Mouse (Mus musculus) embryonic facial prominence, embryonic 15.5 days (tissue): ENCODE results near the gene Limk2. TPM values are rescaled to one million over a fixed set of nuclear protein-coding genes. Genes with fewer than 3 reads are reported as not detected.

ENCODE experiments used
- ATAC-seq: fragments of 200-750 bp; cut with Nextera tagmentation; 2 replicates; pipeline ENCODE4 v1.8.0; 2017; ENCODE audit warnings: low read depth, moderate TSS enrichment; ENCODE audit not compliant: insufficient number of reproducible peaks, low FRiP score, low TSS enrichment
- H3K27ac ChIP-seq: fragments of 300-500 bp; sonication (generic); replicated peaks from 2 replicates; pipeline ENCODE4 v1.5.1; 2015; ENCODE audit warnings: mild to moderate bottlenecking, inconsistent platforms
- H3K27me3 ChIP-seq: fragments of 300-500 bp; sonication (generic); 2 replicates; pipeline ENCODE4 v1.6.1; 2015; ENCODE audit warnings: inconsistent platforms
- H3K36me3 ChIP-seq: fragments of 300-500 bp; sonication (generic); 2 replicates; pipeline ENCODE4 v1.6.1; 2015; ENCODE audit warnings: mild to moderate bottlenecking, inconsistent platforms
- H3K4me1 ChIP-seq: fragments of 300-500 bp; sonication (generic); 2 replicates; pipeline ENCODE4 v1.6.1; 2015; ENCODE audit warnings: inconsistent platforms
- H3K4me2 ChIP-seq: fragments of 300-500 bp; sonication (generic); replicated peaks from 2 replicates; pipeline ENCODE4 v1.6.1; 2015; ENCODE audit warnings: mild to moderate bottlenecking, inconsistent platforms
- H3K4me3 ChIP-seq: fragments of 300-500 bp; sonication (generic); replicated peaks from 2 replicates; pipeline ENCODE4 v1.5.1; 2015; ENCODE audit warnings: mild to moderate bottlenecking, inconsistent platforms
- H3K9ac ChIP-seq: fragments of 300-500 bp; sonication (generic); 2 replicates; pipeline ENCODE4 v1.6.1; 2015; ENCODE audit warnings: inconsistent platforms
- H3K9me3 ChIP-seq: fragments of 300-500 bp; sonication (generic); replicated peaks from 2 replicates; pipeline ENCODE4 v1.6.1; 2016; ENCODE audit warnings: inconsistent platforms
- WGBS: fragments of 180-500 bp; shearing (Covaris S2); methylation state at CpG from one replicate; pipeline ENCODE4 v1.1.7; 2015; 5-methylcytosine and 5-hydroxymethylcytosine counted together
- polyA plus RNA-seq: library from polyadenylated mRNA; unstranded; fragments of >200 nt; fragmentation: Nextera tagmentation; extraction: Ambion mirVana; gene quantifications from 2 replicates; pipeline ENCODE4 v1.2.1, GENCODE M21; 2015

The Limk2 gene
- polyA plus RNA-seq, 1 experiment from 2014 or later, result 103 TPM

- Histone ChIP-seq H3K27me3 (no peaks in the 10 kb centered on the region), H3K9ac (peak overlapping the region; percentile 45), H3K4me2 (peak overlapping the region; percentile 91), H3K9me3 (no peaks in the 10 kb centered on the region), H3K4me3 (peak overlapping the region; percentile 64), H3K27ac (peak overlapping the region; percentile 85), H3K36me3 (no peaks in the 10 kb centered on the region), H3K4me1 (peaks cover 63% of the 10 kb centered on the region)
- 1% methylated on average over 27 of the region's 27 CpGs for WGBS
- peak; percentile 91 for ATAC-seq
These were observed 37.9 kb downstream of the Limk2 start for GRCm38 (mm10) chr11:3370928-3371598.

DNA sequence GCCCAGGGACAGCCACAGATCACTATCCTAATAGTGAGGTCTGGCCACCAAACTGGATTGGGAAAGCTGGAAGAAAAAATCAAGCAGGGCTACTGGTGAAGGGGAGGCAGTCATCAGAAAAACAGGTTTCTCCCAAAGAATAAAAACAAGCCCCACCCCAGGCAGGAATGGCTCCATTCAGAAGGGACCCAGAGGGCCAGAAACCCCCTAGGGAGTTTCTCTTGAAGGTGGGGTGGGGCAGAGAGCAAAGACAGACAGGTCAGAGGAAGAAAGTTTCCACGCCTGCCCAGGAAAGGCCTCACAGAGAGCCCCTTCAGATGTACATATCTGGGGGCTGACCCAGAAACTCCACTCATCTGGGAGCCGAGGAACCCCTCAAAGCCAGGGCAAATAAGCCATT is 38.8 kb downstream of the Limk2 start:
- 61% methylated on average over 2 of the region's 2 CpGs for WGBS
- Histone ChIP-seq H3K4me1 (peaks cover 65% of the 10 kb centered on the region), H3K4me2 (peak overlapping the region; percentile 91), H3K4me3 (peak overlapping the region; percentile 64), H3K27me3 (no peaks in the 10 kb centered on the region), H3K27ac (peak overlapping the region; percentile 85), H3K36me3 (no peaks in the 10 kb centered on the region), H3K9me3 (no peaks in the 10 kb centered on the region), H3K9ac (0 out of 2 replicates have a peak overlapping the region, but pooled peaks have one; percentile 6)
- ATAC-seq, result no peak

DNA sequence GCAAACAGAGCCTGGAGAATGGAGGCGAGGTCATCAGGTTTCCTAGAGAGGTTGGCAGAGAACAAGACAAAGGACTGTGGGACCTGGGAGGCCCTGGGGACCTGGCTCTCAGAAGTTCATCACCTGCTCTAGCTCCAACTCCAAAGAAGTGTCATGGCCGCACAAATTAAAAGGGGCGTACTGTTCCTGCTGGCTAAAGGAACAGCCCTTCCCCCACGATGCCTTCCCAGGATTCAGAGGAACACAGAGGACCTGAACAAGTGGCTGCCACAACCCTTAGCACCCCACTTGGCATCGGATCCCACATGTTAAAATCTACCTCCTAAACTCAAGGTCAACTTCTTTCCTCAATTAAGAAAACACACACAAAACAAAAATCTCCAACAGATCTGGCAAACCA is 39.5 kb downstream of the Limk2 start:
- Histone ChIP-seq H3K4me1 (peaks cover 58% of the 10 kb centered on the region), H3K27me3 (no peaks in the 10 kb centered on the region), H3K36me3 (no peaks in the 10 kb centered on the region), H3K4me2 (peak overlapping the region; percentile 91), H3K27ac (peak overlapping the region; percentile 85), H3K9me3 (no peaks in the 10 kb centered on the region), H3K4me3 (peak overlapping the region; percentile 64), H3K9ac (no peak overlapping the region; the same call in 1 of the 2 replicates)
- ATAC-seq, result no peak
- 76% methylated on average over 5 of the region's 5 CpGs for WGBS

DNA sequence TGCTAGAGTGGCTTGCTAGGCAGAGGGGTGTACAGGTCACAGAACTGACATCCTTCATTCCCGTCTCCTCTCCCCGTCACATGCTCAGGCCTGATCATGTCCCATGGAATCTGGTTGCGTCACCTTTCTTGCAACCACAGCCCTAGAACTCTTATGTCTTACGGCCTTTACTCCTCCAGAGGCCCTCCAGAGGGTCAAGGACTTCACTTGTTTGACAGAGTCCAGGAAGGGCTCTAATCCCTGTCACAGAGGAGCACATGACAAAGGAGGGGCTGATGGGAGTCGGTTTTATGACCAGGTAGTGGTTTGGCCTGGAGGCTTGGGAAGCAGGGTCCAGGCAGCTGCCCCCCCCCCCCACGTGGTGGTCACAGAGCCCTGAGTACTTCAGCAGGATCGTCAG is 40.0 kb downstream of the Limk2 start:
- Histone ChIP-seq H3K27ac (peak overlapping the region; percentile 85; the same call in 1 of the 2 replicates), H3K27me3 (no peaks in the 10 kb centered on the region), H3K9ac (no peak overlapping the region; the same call in 1 of the 2 replicates), H3K4me3 (peak overlapping the region; percentile 64), H3K4me1 (peaks cover 53% of the 10 kb centered on the region), H3K9me3 (no peaks in the 10 kb centered on the region), H3K36me3 (no peaks in the 10 kb centered on the region), H3K4me2 (peak overlapping the region; percentile 91)
- WGBS, result 56% methylated on average over 7 of the region's 7 CpGs
- ATAC-seq, result no peak

- Histone ChIP-seq H3K9ac (no peak overlapping the region), H3K4me1 (peaks cover 38% of the 10 kb centered on the region), H3K4me2 (no peak overlapping the region), H3K27ac (peak overlapping the region; percentile 75), H3K4me3 (no peak overlapping the region), H3K36me3 (no peaks in the 10 kb centered on the region), H3K9me3 (no peaks in the 10 kb centered on the region), H3K27me3 (no peaks in the 10 kb centered on the region)
- 0 out of 2 replicates have a peak, but pooled peaks have one; percentile 30 for ATAC-seq
- whole genome bisulfite sequencing, result 76% methylated on average over 7 of the region's 7 CpGs
These were observed 42.6 kb downstream of the Limk2 start for GRCm38 (mm10) chr11:3366411-3366810.

DNA sequence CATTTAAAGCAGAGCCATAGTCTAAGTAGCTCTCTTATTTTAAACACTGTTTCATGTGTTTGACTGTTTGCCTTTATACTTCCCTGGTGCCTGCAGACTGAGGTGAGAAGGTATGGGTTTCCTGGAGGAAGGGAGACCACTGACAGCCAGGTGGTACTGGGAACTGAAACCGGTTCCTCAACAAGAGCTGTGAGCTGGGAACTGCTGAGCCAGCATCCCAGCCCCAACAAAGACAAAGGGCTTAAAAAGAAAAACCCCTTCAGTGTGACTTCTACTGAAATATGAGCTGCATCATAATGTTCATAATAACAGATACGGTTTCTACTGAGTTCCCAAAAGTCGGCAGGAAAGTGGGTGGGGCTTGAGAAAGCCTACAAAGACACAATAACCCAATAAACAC is 46.1 kb downstream of the Limk2 start:
- Histone ChIP-seq H3K9ac (no peak overlapping the region), H3K9me3 (no peaks in the 10 kb centered on the region), H3K4me3 (no peak overlapping the region), H3K27me3 (no peaks in the 10 kb centered on the region), H3K36me3 (peaks cover 27% of the 10 kb centered on the region), H3K27ac (0 out of 2 replicates have a peak overlapping the region, but pooled peaks have one; percentile 7), H3K4me1 (peaks cover 15% of the 10 kb centered on the region; the same call in 1 of the 2 replicates), H3K4me2 (no peak overlapping the region)
- WGBS, result 44% methylated on average over 3 of the region's 3 CpGs
- ATAC-seq, result no peak

DNA sequence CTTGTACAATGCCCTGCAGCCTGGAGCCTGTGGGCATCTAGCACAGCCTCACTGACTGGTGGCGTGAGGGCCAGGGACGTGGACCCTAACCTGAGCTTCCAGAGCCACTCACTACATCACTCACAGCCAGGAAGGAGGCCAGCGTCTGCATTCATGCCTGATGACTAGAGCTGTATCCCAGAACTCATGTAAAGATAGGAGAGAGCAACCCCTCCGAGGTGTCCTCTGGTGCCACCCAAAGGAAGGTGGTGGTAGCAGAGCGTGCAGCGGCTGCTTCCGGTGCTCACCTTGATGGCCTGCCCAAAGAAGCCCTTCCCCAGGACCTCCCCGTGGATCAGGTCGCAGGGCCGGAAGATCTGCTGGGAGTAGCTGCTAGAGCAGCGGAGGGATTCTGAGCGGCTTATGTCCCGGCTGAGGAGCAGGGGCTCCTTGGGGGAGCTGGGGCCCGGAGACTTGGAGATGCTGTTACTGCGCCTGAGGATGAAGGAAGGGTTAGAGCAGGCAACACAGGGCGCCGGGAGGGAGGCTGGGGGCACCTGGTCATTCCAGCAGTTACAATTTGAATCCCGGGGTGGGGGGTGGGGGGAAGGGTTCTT is 55.9 kb downstream of the Limk2 start:
- Histone ChIP-seq H3K4me2 (no peak overlapping the region), H3K27me3 (no peaks in the 10 kb centered on the region), H3K4me3 (no peak overlapping the region), H3K36me3 (peaks cover 70% of the 10 kb centered on the region), H3K4me1 (peaks cover 11% of the 10 kb centered on the region), H3K9ac (no peak overlapping the region), H3K9me3 (no peaks in the 10 kb centered on the region), H3K27ac (no peak overlapping the region)
- 43% methylated on average over 18 of the region's 18 CpGs for WGBS
- ATAC-seq, result no peak

DNA sequence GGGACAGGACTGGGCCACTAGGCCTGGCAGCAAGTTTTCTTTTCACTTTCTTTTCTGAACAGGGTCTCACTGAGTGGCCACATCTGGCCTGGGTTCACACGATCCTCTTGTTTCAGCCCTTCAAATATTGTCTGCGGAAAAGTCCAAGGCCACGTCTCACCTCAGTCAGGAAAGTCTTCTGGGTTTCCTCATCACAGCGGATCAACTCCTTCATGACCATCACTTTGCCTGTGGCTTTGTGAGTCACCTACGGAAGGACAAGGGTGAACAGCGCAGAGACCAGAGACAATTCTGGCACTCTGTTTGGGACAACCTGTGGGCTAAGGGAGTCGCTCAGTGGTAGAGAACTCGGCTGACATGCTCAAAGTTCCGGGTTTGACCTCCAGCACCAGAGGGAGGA is 56.9 kb downstream of the Limk2 start:
- Histone ChIP-seq H3K36me3 (peaks cover 62% of the 10 kb centered on the region), H3K4me3 (no peak overlapping the region)
- no peak for ATAC-seq

DNA sequence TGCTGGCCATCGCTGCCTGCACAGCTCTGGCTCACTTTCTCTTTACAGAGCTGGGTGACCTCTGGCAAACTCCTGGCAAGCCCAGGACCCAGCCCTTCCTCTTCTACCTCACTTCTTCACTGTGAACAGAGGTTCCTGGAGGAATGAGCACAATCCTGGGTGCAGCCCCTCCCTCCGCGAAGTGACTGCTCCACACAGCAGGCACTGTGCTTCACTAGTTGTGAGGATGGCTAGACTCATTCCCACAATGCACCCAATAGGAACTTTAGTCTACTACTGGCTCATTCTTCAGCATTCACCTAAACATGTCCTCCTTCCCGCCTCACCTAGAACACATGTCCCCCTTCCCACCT is 59.7 kb downstream of the Limk2 start:
- H3K9me3 ChIP-seq, result no peaks in the 10 kb centered on the region
- 83% methylated on average over 4 of the region's 4 CpGs for WGBS
- H3K27ac ChIP-seq, result no peak overlapping the region
- ATAC-seq, result no peak
- H3K9ac ChIP-seq, result no peak overlapping the region
- H3K36me3 ChIP-seq, result peaks cover 63% of the 10 kb centered on the region
- no peak overlapping the region for H3K4me2 ChIP-seq
- no peaks in the 10 kb centered on the region for H3K27me3 ChIP-seq
- no peak overlapping the region for H3K4me3 ChIP-seq
- peaks cover 11% of the 10 kb centered on the region for H3K4me1 ChIP-seq

More for the DNA sequence above, 56.9 kb downstream of the Limk2 start:
- 89% methylated on average over 9 of the region's 9 CpGs for WGBS
- no peaks in the 10 kb centered on the region for H3K27me3 ChIP-seq
- no peak overlapping the region for H3K9ac ChIP-seq
- no peaks in the 10 kb centered on the region for H3K9me3 ChIP-seq
- no peak overlapping the region for H3K4me2 ChIP-seq
- H3K4me1 ChIP-seq, result peaks cover 11% of the 10 kb centered on the region
- no peak overlapping the region for H3K27ac ChIP-seq

GRCm38 (mm10) chr11:3348576-3349342 is 60.2 kb downstream of the Limk2 start:
- Histone ChIP-seq H3K4me3 (no peak overlapping the region), H3K4me1 (peaks cover 11% of the 10 kb centered on the region), H3K9me3 (no peaks in the 10 kb centered on the region), H3K4me2 (no peak overlapping the region), H3K27ac (peak overlapping the region; percentile 58; the same call in 1 of the 2 replicates), H3K27me3 (no peaks in the 10 kb centered on the region), H3K36me3 (peaks cover 63% of the 10 kb centered on the region), H3K9ac (no peak overlapping the region)
- ATAC-seq, result no peak
- 20% methylated on average over 6 of the region's 6 CpGs for WGBS

- H3K36me3 ChIP-seq, result peaks cover 60% of the 10 kb centered on the region
- H3K4me2 ChIP-seq, result no peak overlapping the region
- H3K4me3 ChIP-seq, result no peak overlapping the region
- ATAC-seq, result no peak
- peaks cover 11% of the 10 kb centered on the region for H3K4me1 ChIP-seq
- H3K27ac ChIP-seq, result no peak overlapping the region
- no peaks in the 10 kb centered on the region for H3K27me3 ChIP-seq
- no peaks in the 10 kb centered on the region for H3K9me3 ChIP-seq
- no peak overlapping the region for H3K9ac ChIP-seq
These were observed 61.2 kb downstream of the Limk2 start for GRCm38 (mm10) chr11:3347835-3348195.
